Mouse (Mus musculus) lung, postnatal 25 days (tissue): ENCODE results near the gene Fetub.

Source experiments
- DNase-seq: peaks from one replicate; pipeline ENCODE4 v3.0.0; 2022; ENCODE audit warnings: low spot score

The Fetub gene

GRCm38 (mm10) chr16:22918034-22918433 lies at the start of gene Fetub:
Gene Fetub, plus strand, starts transcription at chr16:22918334.
- no peak for DNase-seq

- DNase-seq = no peak
Observed at GRCm38 (mm10) chr16:22872397-22872796, 45.7 kb upstream of the Fetub start.

GRCm38 (mm10) chr16:22873369-22873768 lies 44.8 kb upstream of the Fetub start:
- DNase-seq = no peak

- peak; percentile 12 for DNase-seq
Observed at GRCm38 (mm10) chr16:22876218-22877043, 41.7 kb upstream of the Fetub start.

GRCm38 (mm10) chr16:22877660-22878390 lies 40.3 kb upstream of the Fetub start:
- no peak for DNase-seq

- no peak for DNase-seq
Observed at GRCm38 (mm10) chr16:22878716-22879115, 39.4 kb upstream of the Fetub start.

GRCm38 (mm10) chr16:22879945-22880595 lies 38.1 kb upstream of the Fetub start:
- no peak for DNase-seq

- no peak for DNase-seq
Observed at GRCm38 (mm10) chr16:22880900-22881299, 37.2 kb upstream of the Fetub start.

- peak; percentile 16 for DNase-seq
Observed at GRCm38 (mm10) chr16:22881487-22881886, 36.6 kb upstream of the Fetub start.

GRCm38 (mm10) chr16:22883441-22883840 lies 34.7 kb upstream of the Fetub start:
- DNase-seq = no peak

- no peak for DNase-seq
Observed at GRCm38 (mm10) chr16:22885356-22885755, 32.8 kb upstream of the Fetub start.

GRCm38 (mm10) chr16:22886726-22887125 lies 31.4 kb upstream of the Fetub start:
- no peak for DNase-seq

GRCm38 (mm10) chr16:22888835-22889234 lies 29.3 kb upstream of the Fetub start:
- no peak for DNase-seq

GRCm38 (mm10) chr16:22889716-22890115 lies 28.4 kb upstream of the Fetub start:
- no peak for DNase-seq

- DNase-seq = no peak
Observed at GRCm38 (mm10) chr16:22890683-22891510, 27.2 kb upstream of the Fetub start, which contains the start of gene Ahsg. Gene Ahsg, plus strand, starts transcription at chr16:22891277.

GRCm38 (mm10) chr16:22891733-22892154 lies 26.4 kb upstream of the Fetub start:
- DNase-seq = no peak

GRCm38 (mm10) chr16:22894095-22894494 lies 24.0 kb upstream of the Fetub start:
- no peak for DNase-seq

- no peak for DNase-seq
Observed at GRCm38 (mm10) chr16:22896618-22897017, 21.5 kb upstream of the Fetub start.

GRCm38 (mm10) chr16:22899346-22899745 lies 18.8 kb upstream of the Fetub start:
- no peak for DNase-seq

- DNase-seq = no peak
Observed at GRCm38 (mm10) chr16:22899866-22900570, 18.1 kb upstream of the Fetub start.

- DNase-seq = no peak
Observed at GRCm38 (mm10) chr16:22901326-22901725, 16.8 kb upstream of the Fetub start.
